Mouse (Mus musculus): Measurements from ENCODE around the gene Ces2e. TPM values are rescaled to one million over a fixed set of nuclear protein-coding genes. Genes with fewer than 3 reads are reported as not detected.
"Not testable (repeated sequence)": the region's sequence is repeated elsewhere in the genome, so short reads cannot be mapped to it uniquely, and the experiment has no call there.

Ces2e gene
- polyA plus RNA-seq (2015; fragmentation: Nextera tagmentation; extraction: Ambion mirVana) = not detected in 2 replicates

- no peaks in the 10 kb centered on the region for H3K4me1 ChIP-seq (ENCODE audit: control insufficient read depth, insufficient read depth, low read depth, low read length)
- no peak within 1 kb of the TSS for H3K4me2 ChIP-seq (ENCODE audit: low read length)
- H3K9me3 ChIP-seq (ENCODE audit: control insufficient read depth, low read length) = no peaks in the 10 kb centered on the region
- no peaks in the 10 kb centered on the region for H3K27me3 ChIP-seq (replicated peaks; ENCODE audit: control insufficient read depth, insufficient read depth, low read length)
- no peaks in the 10 kb centered on the region for H3K36me3 ChIP-seq (ENCODE audit: control insufficient read depth, insufficient read depth, low read length)
- 84% methylated on average over 5 of the region's 5 CpGs for WGBS
- no peak within 1 kb of the TSS for H3K4me3 ChIP-seq (ENCODE audit: low read length)
- no peak for ATAC-seq
- H3K9ac ChIP-seq (ENCODE audit: low read depth, low read length) = no peak within 1 kb of the TSS
- H3K27ac ChIP-seq (ENCODE audit: low read depth, low read length) = no peak within 1 kb of the TSS
Observed at GRCm38 (mm10) chr8:104925972-104926596, at the start of gene Ces2e. TSS of gene Ces2e (plus strand) at chr8:104926260.

GRCm38 (mm10) chr8:104886223-104886926 is 39.7 kb upstream of the Ces2e start:
- not testable (repeated sequence) for H3K4me3 ChIP-seq (ENCODE audit: low read length); H3K9me3 ChIP-seq (ENCODE audit: control insufficient read depth, low read length); H3K27me3 ChIP-seq (replicated peaks; ENCODE audit: control insufficient read depth, insufficient read depth, low read length); H3K36me3 ChIP-seq (ENCODE audit: control insufficient read depth, insufficient read depth, low read length); H3K9ac ChIP-seq (ENCODE audit: low read depth, low read length); ATAC-seq; H3K4me2 ChIP-seq (ENCODE audit: low read length); H3K4me1 ChIP-seq (ENCODE audit: control insufficient read depth, insufficient read depth, low read depth, low read length); H3K27ac ChIP-seq (ENCODE audit: low read depth, low read length)
- no CpG with 5 or more reads among the region's 4 CpGs for WGBS

GRCm38 (mm10) chr8:104901746-104902145 is 24.3 kb upstream of the Ces2e start:
- Histone ChIP-seq H3K9me3 (ENCODE audit: control insufficient read depth, low read length) (no peaks in the 10 kb centered on the region), H3K4me3 (ENCODE audit: low read length) (no peak overlapping the region), H3K27ac (ENCODE audit: low read depth, low read length) (no peak overlapping the region), H3K27me3 (replicated peaks; ENCODE audit: control insufficient read depth, insufficient read depth, low read length) (no peaks in the 10 kb centered on the region), H3K4me1 (ENCODE audit: control insufficient read depth, insufficient read depth, low read depth, low read length) (no peaks in the 10 kb centered on the region), H3K9ac (ENCODE audit: low read depth, low read length) (no peak overlapping the region), H3K4me2 (ENCODE audit: low read length) (no peak overlapping the region), H3K36me3 (ENCODE audit: control insufficient read depth, insufficient read depth, low read length) (no peaks in the 10 kb centered on the region)
- WGBS = 85% methylated on average over 2 of the region's 2 CpGs
- no peak for ATAC-seq

GRCm38 (mm10) chr8:104907111-104907510 is 18.9 kb upstream of the Ces2e start:
- H3K4me3 ChIP-seq (ENCODE audit: low read length) = no peak overlapping the region
- H3K27me3 ChIP-seq (replicated peaks; ENCODE audit: control insufficient read depth, insufficient read depth, low read length) = no peaks in the 10 kb centered on the region
- H3K27ac ChIP-seq (ENCODE audit: low read depth, low read length) = no peak overlapping the region
- no peak for ATAC-seq
- H3K4me1 ChIP-seq (ENCODE audit: control insufficient read depth, insufficient read depth, low read depth, low read length) = no peaks in the 10 kb centered on the region
- no peak overlapping the region for H3K9ac ChIP-seq (ENCODE audit: low read depth, low read length)
- no peaks in the 10 kb centered on the region for H3K36me3 ChIP-seq (ENCODE audit: control insufficient read depth, insufficient read depth, low read length)
- whole genome bisulfite sequencing = 45% methylated on average over 1 of the region's 1 CpGs
- H3K9me3 ChIP-seq (ENCODE audit: control insufficient read depth, low read length) = no peaks in the 10 kb centered on the region
- no peak overlapping the region for H3K4me2 ChIP-seq (ENCODE audit: low read length)

GRCm38 (mm10) chr8:104909021-104909420 is 17.0 kb upstream of the Ces2e start:
- not testable (repeated sequence) for H3K4me1 ChIP-seq (ENCODE audit: control insufficient read depth, insufficient read depth, low read depth, low read length); H3K27me3 ChIP-seq (replicated peaks; ENCODE audit: control insufficient read depth, insufficient read depth, low read length); H3K4me2 ChIP-seq (ENCODE audit: low read length); H3K27ac ChIP-seq (ENCODE audit: low read depth, low read length); H3K9me3 ChIP-seq (ENCODE audit: control insufficient read depth, low read length); H3K36me3 ChIP-seq (ENCODE audit: control insufficient read depth, insufficient read depth, low read length); H3K4me3 ChIP-seq (ENCODE audit: low read length); H3K9ac ChIP-seq (ENCODE audit: low read depth, low read length)
- 0 out of 2 replicates have a peak, but pooled peaks have one; percentile 45 for ATAC-seq
- 75% methylated on average over 1 of the region's 1 CpGs for WGBS

GRCm38 (mm10) chr8:104909651-104910050 is 16.4 kb upstream of the Ces2e start:
- not testable (repeated sequence) for H3K27me3 ChIP-seq (replicated peaks; ENCODE audit: control insufficient read depth, insufficient read depth, low read length); H3K4me2 ChIP-seq (ENCODE audit: low read length); H3K4me3 ChIP-seq (ENCODE audit: low read length); H3K9me3 ChIP-seq (ENCODE audit: control insufficient read depth, low read length); H3K9ac ChIP-seq (ENCODE audit: low read depth, low read length); H3K27ac ChIP-seq (ENCODE audit: low read depth, low read length); ATAC-seq; H3K4me1 ChIP-seq (ENCODE audit: control insufficient read depth, insufficient read depth, low read depth, low read length); H3K36me3 ChIP-seq (ENCODE audit: control insufficient read depth, insufficient read depth, low read length)
- 92% methylated on average over 10 of the region's 10 CpGs for WGBS

GRCm38 (mm10) chr8:104927301-104927700 is 1.2 kb downstream of the Ces2e start:
- 92% methylated on average over 3 of the region's 3 CpGs for WGBS
- H3K27ac ChIP-seq (ENCODE audit: low read depth, low read length) = no peak overlapping the region
- no peak overlapping the region for H3K4me3 ChIP-seq (ENCODE audit: low read length)
- H3K9ac ChIP-seq (ENCODE audit: low read depth, low read length) = no peak overlapping the region
- H3K27me3 ChIP-seq (replicated peaks; ENCODE audit: control insufficient read depth, insufficient read depth, low read length) = no peaks in the 10 kb centered on the region
- no peaks in the 10 kb centered on the region for H3K36me3 ChIP-seq (ENCODE audit: control insufficient read depth, insufficient read depth, low read length)
- no peak for ATAC-seq
- no peak overlapping the region for H3K4me2 ChIP-seq (ENCODE audit: low read length)
- H3K9me3 ChIP-seq (ENCODE audit: control insufficient read depth, low read length) = no peaks in the 10 kb centered on the region
- no peaks in the 10 kb centered on the region for H3K4me1 ChIP-seq (ENCODE audit: control insufficient read depth, insufficient read depth, low read depth, low read length)

GRCm38 (mm10) chr8:104944665-104945064 is 18.6 kb downstream of the Ces2e start:
- WGBS = 83% methylated on average over 2 of the region's 2 CpGs
- Histone ChIP-seq H3K27ac (ENCODE audit: low read depth, low read length) (no peak overlapping the region), H3K4me3 (ENCODE audit: low read length) (no peak overlapping the region), H3K27me3 (replicated peaks; ENCODE audit: control insufficient read depth, insufficient read depth, low read length) (no peaks in the 10 kb centered on the region), H3K36me3 (ENCODE audit: control insufficient read depth, insufficient read depth, low read length) (no peaks in the 10 kb centered on the region), H3K9me3 (ENCODE audit: control insufficient read depth, low read length) (no peaks in the 10 kb centered on the region), H3K4me2 (ENCODE audit: low read length) (no peak overlapping the region), H3K4me1 (ENCODE audit: control insufficient read depth, insufficient read depth, low read depth, low read length) (no peaks in the 10 kb centered on the region), H3K9ac (ENCODE audit: low read depth, low read length) (no peak overlapping the region)
- ATAC-seq = no peak

GRCm38 (mm10) chr8:104947056-104947455 is 21.0 kb downstream of the Ces2e start, which contains the start of gene Ces2f:
TSS of gene Ces2f (plus strand) at chr8:104947356.
- no peak within 1 kb of the TSS for H3K4me2 ChIP-seq (ENCODE audit: low read length)
- H3K36me3 ChIP-seq (ENCODE audit: control insufficient read depth, insufficient read depth, low read length) = no peaks in the 10 kb centered on the region
- no peaks in the 10 kb centered on the region for H3K4me1 ChIP-seq (ENCODE audit: control insufficient read depth, insufficient read depth, low read depth, low read length)
- no peak within 1 kb of the TSS for H3K9ac ChIP-seq (ENCODE audit: low read depth, low read length)
- 90% methylated on average over 4 of the region's 4 CpGs for WGBS
- H3K27me3 ChIP-seq (replicated peaks; ENCODE audit: control insufficient read depth, insufficient read depth, low read length) = no peaks in the 10 kb centered on the region
- no peak within 1 kb of the TSS for H3K4me3 ChIP-seq (ENCODE audit: low read length)
- no peaks in the 10 kb centered on the region for H3K9me3 ChIP-seq (ENCODE audit: control insufficient read depth, low read length)
- no peak for ATAC-seq
- no peak within 1 kb of the TSS for H3K27ac ChIP-seq (ENCODE audit: low read depth, low read length)
